Mouse (Mus musculus) thymus, adult 18-20 months (tissue): ENCODE results near the gene Snx30.

ENCODE experiments used
- DNase-seq, 2 experiments: peaks; one replicate each; pipeline ENCODE4 v3.0.0; 2022; ENCODE audit warnings: mixed read lengths in 2 of 2

Snx30 gene

DNA sequence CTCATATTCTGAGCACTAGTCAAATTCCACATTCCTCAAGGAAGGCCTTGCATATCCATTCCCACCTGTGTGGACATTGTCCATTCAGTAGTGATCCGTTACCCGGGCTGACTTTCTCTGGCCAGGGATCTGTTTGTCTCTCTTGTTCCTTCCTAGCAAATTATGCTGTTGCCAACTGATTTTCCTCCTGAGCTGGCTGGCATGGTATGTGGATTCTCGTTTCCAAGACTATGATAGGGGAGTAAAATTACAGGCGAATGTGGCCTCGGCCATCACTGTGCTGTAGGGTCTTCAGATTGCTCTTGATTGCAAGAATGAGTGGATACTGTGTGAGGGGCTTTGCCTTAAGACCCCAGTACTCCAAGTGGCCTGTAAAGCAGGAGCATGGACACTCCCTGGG, 20.7 kb downstream of the Snx30 start:
- no peak for DNase-seq

DNA sequence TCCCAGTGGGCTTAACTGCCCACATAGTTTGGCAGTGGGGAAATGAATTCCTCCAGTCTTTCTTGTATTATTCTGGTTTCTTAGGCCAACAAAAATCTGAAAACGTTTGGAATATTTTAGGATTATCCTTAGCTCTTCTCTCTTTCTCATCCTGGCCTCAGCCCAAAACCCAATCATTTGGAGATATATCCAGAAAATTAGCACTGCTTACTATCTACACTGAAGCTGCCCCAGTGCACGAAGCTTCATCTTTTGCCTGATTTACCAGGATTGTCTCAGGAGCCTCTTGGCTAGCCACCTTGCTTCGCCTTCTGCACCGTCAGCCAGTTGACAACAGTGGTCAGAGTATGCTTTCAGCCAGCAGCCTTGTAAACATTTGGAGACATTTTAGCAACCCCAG, 23.4 kb downstream of the Snx30 start:
- DNase-seq: no peak

DNA sequence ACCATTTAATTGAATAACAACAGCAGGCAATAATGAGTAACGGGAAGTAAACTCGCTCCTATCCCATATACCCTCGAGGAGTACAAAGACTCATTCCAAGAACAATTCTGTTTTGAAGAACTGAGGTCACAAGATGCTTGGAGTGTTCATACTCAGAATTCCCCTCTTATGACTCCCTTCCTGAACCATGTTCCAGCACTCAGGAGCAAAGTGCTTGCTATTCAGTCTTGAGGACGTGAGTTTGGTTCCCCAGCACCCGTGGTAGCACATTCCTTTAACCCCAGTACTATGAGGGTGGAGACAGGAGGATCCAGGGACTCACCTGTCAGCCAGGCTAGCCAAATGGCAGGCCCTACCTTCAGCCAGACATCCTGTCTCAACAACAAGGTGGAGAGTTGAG, 25.4 kb downstream of the Snx30 start:
- no peak for DNase-seq

DNA sequence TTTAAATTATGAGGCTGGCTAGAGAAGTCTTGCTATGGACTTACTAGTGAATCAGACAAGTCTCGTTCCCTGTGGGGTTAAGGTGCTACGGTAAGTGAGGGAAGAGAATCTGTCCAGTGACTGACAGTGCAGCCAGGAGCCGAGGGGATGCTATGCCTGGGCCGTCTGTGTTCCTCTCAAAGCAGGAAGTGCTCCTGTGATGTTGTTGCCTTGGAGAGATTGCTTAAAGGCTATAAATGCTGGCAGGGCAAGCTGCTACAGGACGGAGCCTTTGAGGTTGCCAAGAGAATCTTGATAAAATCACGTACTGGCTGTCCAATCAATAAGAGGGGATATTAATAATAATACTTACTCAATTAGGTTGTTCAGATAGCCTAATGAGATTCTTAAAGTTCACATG, 27.2 kb downstream of the Snx30 start:
- DNase-seq: no peak

DNA sequence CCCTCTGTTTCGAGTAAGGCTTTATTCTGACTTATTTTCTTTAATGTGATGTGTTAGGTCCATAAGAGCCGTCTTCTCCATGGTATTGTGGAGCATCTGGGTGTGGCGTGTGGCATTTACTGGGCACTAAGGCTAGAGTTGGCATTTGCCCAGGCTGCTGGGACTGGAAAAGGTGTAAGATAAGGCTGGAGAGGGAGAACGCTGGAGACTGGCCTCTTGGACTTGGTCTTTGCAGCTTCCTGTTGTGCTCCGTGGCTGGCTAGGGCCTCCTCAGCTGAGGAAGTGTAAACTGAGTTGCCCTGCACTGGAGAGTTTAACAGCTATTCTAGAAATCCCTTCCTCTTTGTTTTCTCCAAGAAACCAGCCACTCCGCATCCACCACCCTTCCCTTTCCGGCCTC, 32.0 kb downstream of the Snx30 start:
- DNase-seq: no peak

DNA sequence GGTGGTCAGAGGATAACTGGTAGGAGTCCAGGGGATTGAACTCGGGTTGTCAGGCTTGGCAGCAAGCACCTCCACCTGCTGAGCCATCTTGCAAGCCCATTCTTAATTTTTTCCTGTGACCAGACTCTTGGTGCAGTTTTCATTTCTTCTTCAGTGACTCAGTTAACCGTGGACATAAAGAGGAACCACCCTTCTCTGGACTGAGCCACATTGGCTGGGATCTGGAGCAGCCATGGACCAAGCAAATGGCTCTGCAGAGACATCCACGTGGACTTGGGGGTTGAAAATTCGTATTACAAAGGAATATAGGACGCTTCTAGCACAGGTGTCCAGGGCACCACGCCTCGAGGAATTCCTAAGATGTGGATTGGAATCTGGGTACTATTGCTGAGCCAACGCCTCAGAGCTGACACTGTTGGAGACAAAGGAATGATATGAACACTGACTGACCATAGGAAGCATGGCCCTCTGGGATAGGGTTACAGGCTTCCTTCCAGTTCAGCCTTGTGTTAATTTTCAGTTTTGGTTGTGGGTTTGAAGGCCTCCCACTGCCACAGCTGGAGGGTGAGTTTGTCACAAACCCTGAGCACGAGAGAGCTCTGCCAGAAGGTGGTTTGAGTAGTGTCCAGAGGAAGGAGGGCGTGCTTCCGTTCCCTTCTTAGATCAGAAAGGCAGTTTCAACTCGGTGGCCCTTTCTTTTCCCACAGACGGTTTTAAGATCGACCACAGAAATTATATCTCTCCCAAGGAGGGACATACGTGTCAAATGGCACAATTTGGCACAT, 39.0 kb downstream of the Snx30 start:
- no peak for DNase-seq

DNA sequence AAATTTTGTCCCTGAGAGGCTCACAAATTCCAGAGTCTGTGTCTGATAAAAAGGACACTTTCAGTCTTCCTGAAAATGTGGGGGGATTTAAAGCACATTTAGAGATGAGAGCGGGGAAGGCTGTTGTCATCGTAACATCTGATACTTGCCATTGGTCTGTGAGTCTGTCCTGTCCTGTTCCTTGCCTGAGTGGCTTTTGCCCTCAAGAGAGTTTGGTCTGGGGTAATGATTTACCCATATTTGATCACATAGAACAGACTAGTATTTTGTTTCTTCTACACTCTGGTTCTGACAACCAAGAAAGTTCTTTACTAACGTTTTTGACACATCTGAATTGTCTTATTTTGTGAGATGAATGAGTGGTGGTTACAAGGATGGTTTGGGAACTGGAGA, 39.6 kb downstream of the Snx30 start:
- no peak for DNase-seq

DNA sequence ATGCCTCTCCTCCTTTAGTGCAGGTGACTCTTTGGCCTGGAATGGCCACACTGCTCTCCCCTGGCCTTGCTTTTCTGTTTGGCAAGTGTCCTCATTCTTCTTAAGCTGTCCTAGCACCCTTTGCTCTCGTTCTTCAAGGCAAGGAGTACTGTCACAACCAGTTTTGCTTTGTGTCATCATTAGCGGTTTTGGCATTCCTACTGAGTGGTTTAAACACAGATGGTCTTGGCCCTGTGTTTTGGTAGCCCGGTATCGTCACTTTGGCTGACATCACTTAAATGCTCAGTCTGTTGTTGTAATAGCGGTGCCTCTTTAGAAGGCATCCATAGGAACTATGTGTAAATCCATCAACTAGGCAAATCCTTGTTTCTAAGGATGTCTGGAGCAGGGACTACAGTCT, 41.8 kb downstream of the Snx30 start:
- no peak for DNase-seq

DNA sequence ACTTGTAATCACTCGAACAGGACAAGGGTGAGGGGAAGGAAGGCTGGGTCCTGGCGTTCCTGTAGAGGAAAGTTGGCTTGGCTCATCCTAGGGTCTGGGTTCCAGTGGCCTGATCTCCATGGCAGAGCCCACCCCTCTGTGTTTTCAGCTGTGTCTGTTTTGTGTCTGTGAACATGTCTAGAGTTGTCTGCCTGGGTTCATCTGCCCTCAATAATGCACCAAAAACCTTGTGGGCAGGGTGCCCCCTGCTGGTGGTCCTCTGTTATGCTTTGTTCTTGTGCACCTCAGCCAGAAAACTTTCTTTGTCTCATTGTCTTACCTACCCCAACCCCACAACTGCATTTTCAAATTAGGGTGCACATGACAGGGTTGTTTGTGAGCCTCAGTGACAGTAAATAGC, 44.5 kb downstream of the Snx30 start:
- peak; percentile 60 to 66 for DNase-seq

DNA sequence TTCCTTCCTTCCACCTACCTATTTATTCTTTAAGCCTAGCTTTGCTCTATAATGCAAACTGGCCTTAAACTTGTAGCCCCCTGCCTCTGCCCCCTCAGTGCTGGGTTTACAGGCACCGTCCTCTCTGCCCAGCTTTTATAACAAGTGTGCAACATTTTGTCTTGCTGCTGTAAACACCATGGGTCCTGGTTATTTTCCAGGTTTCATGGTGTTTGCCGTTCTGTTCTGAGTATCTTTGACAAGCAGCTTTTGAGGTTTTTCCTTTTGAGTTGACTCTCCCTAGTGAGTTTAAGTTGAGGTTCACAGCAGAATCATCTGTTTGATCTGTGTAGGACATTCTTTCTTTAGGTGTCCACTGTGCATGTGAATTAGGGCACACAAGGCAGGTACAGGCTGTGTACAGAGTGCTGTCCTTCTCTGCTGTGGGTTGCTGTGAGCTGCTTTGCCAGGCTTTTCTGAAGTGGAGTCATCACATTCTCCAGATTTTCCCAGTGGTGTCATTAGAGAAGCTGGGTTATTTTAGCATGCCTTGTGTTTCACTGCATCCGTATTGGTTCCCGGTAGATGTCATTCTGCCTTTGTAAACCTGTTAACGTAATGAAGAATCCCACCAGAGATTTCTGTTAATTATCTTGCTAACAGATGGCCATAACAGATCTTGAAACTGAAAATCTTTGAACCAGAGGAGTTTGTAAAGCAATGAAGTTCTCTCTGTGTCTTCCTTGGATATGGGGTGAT, 45.4 kb downstream of the Snx30 start:
- DNase-seq: no peak

DNA sequence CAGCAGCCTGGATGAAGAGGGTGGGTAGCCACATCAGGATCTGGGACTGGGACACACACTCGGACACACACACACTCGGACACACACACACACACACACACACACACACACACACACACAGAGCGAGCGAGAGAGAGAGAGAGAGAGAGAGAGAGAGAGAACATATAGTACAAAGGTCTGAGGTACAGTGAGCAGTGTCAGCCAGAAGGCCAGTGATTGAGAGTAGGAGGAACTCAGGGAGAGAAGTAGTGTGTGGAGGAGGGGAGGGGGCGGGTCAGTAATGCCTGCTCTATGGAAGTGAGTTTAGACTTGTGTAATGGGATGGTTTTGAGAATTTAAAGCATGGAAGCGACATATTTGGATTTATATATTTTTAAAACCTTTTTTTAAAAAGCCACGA, 47.5 kb downstream of the Snx30 start:
- DNase-seq: no peak

DNA sequence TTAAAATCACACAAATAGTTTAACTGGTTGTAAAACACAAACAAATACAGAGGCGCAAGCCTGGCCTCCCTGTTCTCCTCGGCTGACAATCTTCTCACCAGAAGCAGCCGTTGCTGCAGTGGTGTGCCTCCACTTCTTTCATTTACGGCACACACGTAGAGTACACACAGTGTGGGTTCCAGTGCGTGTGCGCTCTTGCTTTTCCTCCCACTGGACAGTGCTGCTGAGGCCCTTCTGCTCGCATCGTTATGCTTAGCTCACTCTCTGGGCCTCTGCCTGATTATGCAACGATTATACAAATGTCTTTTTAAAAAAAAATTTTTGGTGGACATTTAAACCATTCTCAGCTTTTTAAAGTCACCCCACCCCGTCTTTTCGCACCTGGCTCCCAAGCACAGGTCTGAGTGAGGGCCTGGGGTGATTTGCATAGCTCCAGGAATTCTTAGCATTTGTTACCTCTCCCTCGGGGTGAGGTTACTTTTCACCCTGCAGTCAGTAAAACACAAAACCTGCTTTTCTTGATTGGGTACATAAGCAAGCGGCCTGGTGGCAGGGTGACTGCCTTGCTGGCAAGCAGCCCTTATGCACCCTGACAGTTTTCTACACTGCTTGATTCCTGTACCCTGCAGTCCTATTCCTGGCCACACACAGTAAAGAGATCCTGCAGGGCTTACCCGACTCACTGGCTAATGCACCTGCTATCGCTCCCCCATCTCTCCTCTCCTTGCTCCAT, 54.2 kb downstream of the Snx30 start:
- DNase-seq: no peak

DNA sequence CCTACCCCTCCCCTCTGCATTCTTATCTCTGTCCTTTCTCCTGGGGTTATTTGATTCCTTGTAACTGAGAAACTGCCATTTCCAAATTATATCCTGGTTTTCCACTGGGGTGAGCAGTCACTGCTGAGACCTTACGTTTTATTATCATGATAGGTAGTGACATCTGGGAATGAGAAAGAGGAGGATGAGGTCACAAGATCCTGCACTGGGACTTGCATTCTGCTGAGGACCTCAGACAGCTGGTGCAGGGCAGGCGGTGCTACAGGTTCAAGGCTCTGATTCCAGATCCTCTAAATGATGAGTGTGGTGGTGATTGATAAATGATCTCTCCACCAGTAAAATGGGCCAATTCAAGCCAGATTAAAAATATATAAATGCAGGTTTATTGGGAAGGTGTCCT, 54.8 kb downstream of the Snx30 start:
- no peak for DNase-seq

DNA sequence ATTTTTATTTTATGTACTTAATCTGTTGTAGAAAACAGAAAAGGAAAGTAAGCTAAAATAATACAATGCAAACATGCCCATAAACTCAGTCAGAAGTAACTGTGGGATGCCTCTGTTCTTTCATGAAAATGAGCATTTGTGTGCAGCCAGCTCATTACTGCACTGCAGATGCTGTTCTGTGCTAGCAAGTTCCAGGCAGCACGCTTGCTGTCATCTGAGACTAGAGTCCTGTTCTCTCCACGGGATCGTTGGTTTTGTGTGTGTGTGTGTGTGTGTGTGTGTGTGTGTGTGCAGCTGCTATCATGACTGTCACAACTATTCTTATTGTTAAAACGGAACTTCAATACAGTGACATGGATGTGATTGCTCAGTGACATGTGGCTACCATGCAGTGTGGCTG, 56.2 kb downstream of the Snx30 start:
- DNase-seq: no peak

DNA sequence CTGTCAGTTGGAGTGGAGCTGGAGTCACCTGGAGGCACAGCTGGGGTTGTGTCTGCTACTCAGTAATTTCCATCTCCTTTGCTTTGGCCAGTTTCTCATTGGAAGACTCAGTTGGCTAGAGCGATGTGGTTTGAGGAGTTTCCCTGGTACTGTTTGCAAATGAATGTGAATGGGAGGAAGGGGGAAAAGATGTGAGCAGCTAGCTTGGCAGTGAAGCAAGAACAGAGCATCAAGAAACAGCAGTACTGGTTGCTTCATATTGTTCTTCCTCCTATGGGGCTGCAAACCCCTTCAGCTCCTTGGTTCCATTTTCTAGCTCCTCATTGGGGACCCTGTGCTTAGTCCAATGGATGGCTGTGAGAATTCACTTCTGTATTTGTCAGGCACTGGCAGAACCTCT, 56.7 kb downstream of the Snx30 start:
- DNase-seq: no peak

DNA sequence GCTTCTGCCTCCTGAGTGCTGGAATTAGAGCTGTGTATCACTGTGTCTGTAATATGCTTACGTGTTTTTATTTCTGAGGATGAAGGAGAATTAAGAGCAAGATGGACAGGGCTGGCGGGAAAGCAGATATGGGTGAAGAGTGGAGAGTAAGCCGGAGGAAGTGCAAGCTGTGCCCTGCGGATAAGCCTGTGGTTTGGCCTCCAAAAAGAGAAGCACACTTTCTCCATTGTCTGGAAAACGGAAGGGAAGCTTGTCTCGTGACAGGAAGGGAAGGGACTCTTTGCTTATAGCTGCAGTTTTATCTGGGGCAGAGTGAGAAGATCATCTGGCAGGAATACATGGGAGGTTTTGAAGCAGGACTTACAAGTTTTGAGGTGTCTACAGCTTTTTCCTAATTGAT, 58.2 kb downstream of the Snx30 start:
- DNase-seq: no peak

DNA sequence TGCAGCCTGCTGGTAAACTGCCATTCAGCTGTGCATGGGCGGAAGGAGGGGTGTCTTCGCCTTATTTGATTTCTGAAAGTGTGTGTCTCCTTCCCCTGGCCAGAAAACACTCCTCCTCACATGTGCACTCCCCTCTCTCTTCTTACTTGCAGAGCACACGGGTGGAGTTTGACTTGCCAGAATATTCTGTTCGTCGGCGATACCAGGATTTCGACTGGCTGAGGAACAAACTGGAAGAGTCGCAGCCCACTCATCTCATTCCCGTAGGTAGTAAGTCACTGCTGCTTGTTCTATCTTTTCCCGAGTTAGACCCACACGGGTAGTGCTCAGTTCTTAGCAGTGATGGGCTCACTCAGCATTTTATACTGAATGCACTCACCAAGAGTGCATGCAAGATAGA, 62.4 kb downstream of the Snx30 start:
- no peak for DNase-seq

DNA sequence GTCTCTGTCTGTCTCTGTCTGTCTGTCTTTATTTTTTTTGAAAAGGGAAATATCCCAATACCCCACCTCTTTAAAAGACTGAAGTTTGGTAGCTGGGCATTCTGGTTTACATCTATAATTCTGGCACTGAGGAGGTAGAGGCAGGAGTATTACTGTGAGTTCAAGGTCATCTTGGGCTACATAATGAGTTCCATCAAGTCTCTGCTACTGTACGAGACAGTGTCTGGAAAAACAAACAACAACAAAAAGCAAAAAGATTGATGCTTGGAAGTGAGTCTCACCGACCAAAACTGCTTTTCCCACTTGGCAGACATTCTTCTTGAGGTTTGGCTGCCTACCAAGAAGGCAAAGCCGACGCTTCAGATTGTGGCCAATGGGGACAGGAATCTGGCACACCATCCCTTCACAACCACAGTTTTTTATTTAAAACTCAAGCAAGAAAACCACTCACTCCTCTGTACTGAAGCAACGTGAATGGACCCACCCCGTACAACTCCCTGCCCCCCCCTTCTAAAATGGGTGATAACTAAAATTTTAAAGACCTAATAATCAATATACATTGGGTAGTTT, 63.9 kb downstream of the Snx30 start:
- no peak for DNase-seq

DNA sequence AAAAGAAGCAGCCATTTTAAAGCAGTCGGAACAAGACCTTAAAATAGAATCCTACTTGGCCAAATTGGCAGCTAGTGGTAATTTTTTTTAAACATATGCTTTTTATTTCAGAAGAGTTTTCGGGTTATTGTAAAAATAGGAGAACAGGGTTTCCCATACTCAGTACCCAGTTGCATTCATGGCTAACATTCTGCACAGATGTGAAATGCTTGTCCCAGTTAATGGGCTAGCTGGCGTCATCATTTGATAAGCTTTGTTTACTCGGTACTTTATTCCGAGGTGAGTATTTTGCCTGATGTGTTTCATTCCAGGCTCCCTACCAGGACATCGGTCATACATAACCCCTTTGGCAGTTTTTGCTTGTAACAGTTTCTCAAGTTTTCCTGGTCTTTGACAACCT, 64.8 kb downstream of the Snx30 start:
- DNase-seq: no peak

DNA sequence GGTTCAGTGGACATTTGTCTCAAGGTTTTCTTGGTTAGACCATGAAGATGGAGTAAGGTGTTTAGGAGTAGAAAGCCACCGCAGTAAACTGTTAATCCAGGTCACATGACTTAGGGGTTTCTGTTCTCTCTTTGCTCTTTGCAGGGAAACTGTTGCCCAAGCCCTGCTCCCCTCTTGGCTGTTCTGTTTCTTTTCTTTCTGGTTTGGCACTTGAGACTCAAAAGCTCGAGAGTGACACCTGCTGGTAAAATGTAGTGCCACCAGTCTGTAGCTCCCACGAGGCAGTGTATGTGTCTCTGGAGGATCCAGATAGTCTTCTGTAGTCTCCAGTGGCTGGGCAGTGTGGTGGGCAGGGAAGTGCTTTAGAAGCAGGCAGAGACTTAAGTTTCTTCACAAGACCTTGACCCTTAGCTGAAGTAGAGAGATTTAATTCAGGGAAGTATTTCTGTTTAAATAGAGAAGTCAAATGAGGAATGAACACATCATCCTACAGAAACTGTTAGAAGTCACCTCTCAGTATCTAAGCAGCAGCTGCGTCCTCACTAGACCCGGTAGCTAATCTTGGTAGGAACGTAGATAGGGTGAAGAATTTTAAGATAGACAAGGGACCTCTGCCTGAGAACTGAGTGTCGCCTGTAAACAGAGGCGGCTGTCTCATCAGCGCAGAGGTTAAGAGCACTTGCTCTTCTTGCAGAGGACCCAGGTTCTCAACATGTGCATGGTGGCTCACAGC, 65.4 kb downstream of the Snx30 start:
- peak; percentile 40 to 62 for DNase-seq

DNA sequence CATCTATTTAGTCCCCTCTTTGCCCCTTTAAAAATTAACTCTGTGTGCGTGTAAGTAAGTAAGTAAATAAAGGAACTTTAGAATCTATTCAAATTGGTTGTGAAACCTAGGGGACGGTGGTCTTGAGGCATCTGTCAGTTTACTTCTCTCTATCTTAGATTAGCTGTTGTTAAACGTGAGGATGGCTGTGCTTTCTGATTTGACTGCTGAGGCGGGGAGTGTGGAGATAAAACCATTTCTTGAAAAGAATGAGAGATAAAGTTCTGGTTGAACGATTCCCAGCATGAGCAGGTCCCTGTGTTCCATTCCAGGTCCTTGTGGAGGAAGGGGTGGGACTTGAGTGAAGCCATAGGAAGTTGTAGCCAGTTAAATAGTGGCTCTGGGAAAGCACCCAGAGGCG, 67.6 kb downstream of the Snx30 start:
- no peak for DNase-seq

DNA sequence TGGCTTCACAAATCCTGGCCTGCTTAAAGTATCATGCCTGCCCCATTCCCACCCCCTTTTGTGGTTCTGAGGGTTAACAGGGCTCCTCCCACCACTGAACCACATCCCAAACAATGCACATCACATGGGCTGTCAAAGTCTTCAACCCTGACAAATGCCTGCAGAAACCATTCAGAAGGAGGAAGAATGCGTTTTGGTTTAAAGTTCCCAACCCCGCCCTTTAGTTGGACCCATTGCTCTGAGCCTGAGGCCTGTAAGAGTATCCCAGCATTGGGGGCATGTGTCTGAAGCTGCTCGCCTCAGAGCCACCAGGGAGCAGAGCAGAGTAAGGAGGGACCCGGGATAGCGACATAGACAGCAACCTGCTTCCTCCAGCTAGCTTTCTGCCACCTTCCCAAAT, 68.2 kb downstream of the Snx30 start:
- no peak for DNase-seq

DNA sequence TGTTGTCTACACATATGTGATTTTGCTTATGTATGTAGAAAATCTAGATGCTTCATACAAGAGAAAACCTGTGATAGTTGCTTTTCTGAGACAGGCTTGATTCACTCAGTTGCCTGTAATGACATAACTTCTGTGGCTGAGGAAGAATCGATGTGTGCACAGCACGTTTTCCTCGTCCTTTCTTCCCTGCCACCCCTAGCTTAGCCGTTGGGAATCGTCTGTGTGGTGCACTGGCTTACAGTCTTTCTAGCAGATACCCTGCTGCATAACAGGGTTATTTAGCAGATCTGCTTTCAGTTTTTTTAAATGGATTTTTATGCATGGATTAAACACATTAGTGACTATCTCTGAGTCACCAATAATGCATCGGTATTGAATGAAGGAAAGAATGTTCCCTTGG, 70.9 kb downstream of the Snx30 start:
- no peak for DNase-seq
